Mouse (Mus musculus): ENCODE results near the gene Mrpl12. TPM values are rescaled to one million over a fixed set of nuclear protein-coding genes. Genes with fewer than 3 reads are reported as not detected.

The Mrpl12 gene
- 104 and 108 TPM in 2 replicates for polyA plus RNA-seq (2016; fragmentation: Nextera tagmentation; extraction: Ambion mirVana)

- H3K9ac ChIP-seq, result peak within 1 kb of the TSS; percentile 92
- H3K36me3 ChIP-seq, result peaks cover 72% of the 10 kb centered on the region
- no peaks in the 10 kb centered on the region for H3K27me3 ChIP-seq
- H3K9me3 ChIP-seq (replicated peaks), result no peaks in the 10 kb centered on the region
- ATAC-seq (ENCODE audit: low FRiP score), result peak; percentile 96
- H3K27ac ChIP-seq, result peak within 1 kb of the TSS; percentile 89
- peaks cover 19% of the 10 kb centered on the region for H3K4me1 ChIP-seq
- under 1% methylated on average over 60 of the region's 60 CpGs for WGBS
- peak within 1 kb of the TSS; percentile 97 for H3K4me3 ChIP-seq
- H3K4me2 ChIP-seq (replicated peaks), result peak within 1 kb of the TSS; percentile 93
These were observed at the start of gene Mrpl12 for GRCm38 (mm10) chr11:120484265-120484981. TSS of gene Mrpl12 (plus strand) at chr11:120484613.

- peaks cover 14% of the 10 kb centered on the region for H3K4me1 ChIP-seq
- peak within 1 kb of the TSS; percentile 86 for H3K27ac ChIP-seq
- peak within 1 kb of the TSS; percentile 100 for H3K4me3 ChIP-seq
- peak; percentile 83 for ATAC-seq (ENCODE audit: low FRiP score)
- no peaks in the 10 kb centered on the region for H3K9me3 ChIP-seq (replicated peaks)
- H3K36me3 ChIP-seq, result peaks cover 19% of the 10 kb centered on the region
- H3K9ac ChIP-seq, result peak within 1 kb of the TSS; percentile 98
- H3K27me3 ChIP-seq, result no peaks in the 10 kb centered on the region
- under 1% methylated on average over 60 of the region's 77 CpGs for WGBS
- H3K4me2 ChIP-seq (replicated peaks), result peak within 1 kb of the TSS; percentile 93
These were observed 47.1 kb upstream of the Mrpl12 start, which contains the start of gene Nploc4 for GRCm38 (mm10) chr11:120437152-120437856. TSS of gene Nploc4 (minus strand) at chr11:120437708.

- Histone ChIP-seq H3K4me2 (replicated peaks) (peak overlapping the region; percentile 93), H3K4me1 (peaks cover 14% of the 10 kb centered on the region), H3K4me3 (peak overlapping the region; percentile 100), H3K36me3 (peaks cover 13% of the 10 kb centered on the region; the same call in 1 of the 2 replicates), H3K9ac (peak overlapping the region; percentile 98), H3K27me3 (no peaks in the 10 kb centered on the region), H3K27ac (no peak overlapping the region), H3K9me3 (replicated peaks) (no peaks in the 10 kb centered on the region)
- WGBS, result 28% methylated on average over 12 of the region's 12 CpGs
- no peak for ATAC-seq (ENCODE audit: low FRiP score)
These were observed 46.5 kb upstream of the Mrpl12 start for GRCm38 (mm10) chr11:120437857-120438385.

- no peak for ATAC-seq (ENCODE audit: low FRiP score)
- Histone ChIP-seq H3K4me2 (replicated peaks) (no peak within 1 kb of the TSS), H3K9ac (no peak within 1 kb of the TSS; the same call in 1 of the 2 replicates), H3K4me3 (no peak within 1 kb of the TSS), H3K9me3 (replicated peaks) (no peaks in the 10 kb centered on the region), H3K27me3 (no peaks in the 10 kb centered on the region), H3K27ac (no peak within 1 kb of the TSS), H3K4me1 (no peaks in the 10 kb centered on the region), H3K36me3 (no peaks in the 10 kb centered on the region)
- WGBS, result 95% methylated on average over 3 of the region's 3 CpGs
These were observed 42.1 kb upstream of the Mrpl12 start, which contains the start of gene Tspan10 for GRCm38 (mm10) chr11:120442344-120442743. TSS of gene Tspan10 (plus strand) at chr11:120442644.

- H3K36me3 ChIP-seq, result no peaks in the 10 kb centered on the region
- no peak overlapping the region; the same call in 1 of the 2 replicates for H3K9ac ChIP-seq
- no peaks in the 10 kb centered on the region for H3K4me1 ChIP-seq
- H3K27ac ChIP-seq, result no peak overlapping the region
- H3K4me3 ChIP-seq, result no peak overlapping the region
- H3K27me3 ChIP-seq, result no peaks in the 10 kb centered on the region
- WGBS, result 88% methylated on average over 3 of the region's 3 CpGs
- no peak overlapping the region for H3K4me2 ChIP-seq (replicated peaks)
- H3K9me3 ChIP-seq (replicated peaks), result no peaks in the 10 kb centered on the region
- no peak for ATAC-seq (ENCODE audit: low FRiP score)
These were observed 41.6 kb upstream of the Mrpl12 start for GRCm38 (mm10) chr11:120442765-120443280.

GRCm38 (mm10) chr11:120444106-120444505, 40.3 kb upstream of the Mrpl12 start:
- no peaks in the 10 kb centered on the region for H3K36me3 ChIP-seq
- no peaks in the 10 kb centered on the region for H3K4me1 ChIP-seq
- no peaks in the 10 kb centered on the region for H3K9me3 ChIP-seq (replicated peaks)
- no peaks in the 10 kb centered on the region for H3K27me3 ChIP-seq
- H3K4me3 ChIP-seq, result no peak overlapping the region
- no peak overlapping the region for H3K27ac ChIP-seq
- H3K9ac ChIP-seq, result no peak overlapping the region
- no peak for ATAC-seq (ENCODE audit: low FRiP score)
- WGBS, result 75% methylated on average over 6 of the region's 6 CpGs
- H3K4me2 ChIP-seq (replicated peaks), result no peak overlapping the region

GRCm38 (mm10) chr11:120445475-120445874, 38.9 kb upstream of the Mrpl12 start:
- H3K9ac ChIP-seq, result no peak overlapping the region

GRCm38 (mm10) chr11:120447179-120447578, 37.2 kb upstream of the Mrpl12 start:
- 82% methylated on average over 7 of the region's 7 CpGs for WGBS
- H3K9me3 ChIP-seq (replicated peaks), result no peaks in the 10 kb centered on the region
- no peak overlapping the region for H3K9ac ChIP-seq
- no peak overlapping the region for H3K27ac ChIP-seq
- no peak overlapping the region for H3K4me3 ChIP-seq
- no peaks in the 10 kb centered on the region for H3K27me3 ChIP-seq
- no peak overlapping the region for H3K4me2 ChIP-seq (replicated peaks)
- H3K36me3 ChIP-seq, result no peaks in the 10 kb centered on the region
- H3K4me1 ChIP-seq, result no peaks in the 10 kb centered on the region
- ATAC-seq (ENCODE audit: low FRiP score), result no peak

More at GRCm38 (mm10) chr11:120445475-120445874, 38.9 kb upstream of the Mrpl12 start:
- no peak overlapping the region for H3K4me3 ChIP-seq
- H3K4me1 ChIP-seq, result no peaks in the 10 kb centered on the region
- no peak overlapping the region for H3K4me2 ChIP-seq (replicated peaks)
- H3K27me3 ChIP-seq, result no peaks in the 10 kb centered on the region
- H3K36me3 ChIP-seq, result no peaks in the 10 kb centered on the region
- no peak overlapping the region for H3K27ac ChIP-seq
- H3K9me3 ChIP-seq (replicated peaks), result no peaks in the 10 kb centered on the region
- ATAC-seq (ENCODE audit: low FRiP score), result no peak
- WGBS, result 84% methylated on average over 3 of the region's 3 CpGs

GRCm38 (mm10) chr11:120452246-120452645, 32.2 kb upstream of the Mrpl12 start:
- Histone ChIP-seq H3K4me3 (no peak overlapping the region), H3K27me3 (no peaks in the 10 kb centered on the region), H3K4me2 (replicated peaks) (no peak overlapping the region), H3K4me1 (peaks cover 7% of the 10 kb centered on the region), H3K36me3 (no peaks in the 10 kb centered on the region; the same call in 1 of the 2 replicates), H3K9ac (no peak overlapping the region), H3K9me3 (replicated peaks) (no peaks in the 10 kb centered on the region), H3K27ac (no peak overlapping the region)
- WGBS, result 72% methylated on average over 3 of the region's 3 CpGs
- ATAC-seq (ENCODE audit: low FRiP score), result no peak

- H3K27me3 ChIP-seq, result no peaks in the 10 kb centered on the region
- no peaks in the 10 kb centered on the region; the same call in 1 of the 2 replicates for H3K36me3 ChIP-seq
- peaks cover 10% of the 10 kb centered on the region for H3K4me1 ChIP-seq
- ATAC-seq (ENCODE audit: low FRiP score), result no peak
- no peak within 1 kb of the TSS for H3K4me3 ChIP-seq
- 92% methylated on average over 4 of the region's 4 CpGs for WGBS
- no peak within 1 kb of the TSS for H3K4me2 ChIP-seq (replicated peaks)
- H3K9ac ChIP-seq, result no peak within 1 kb of the TSS
- H3K27ac ChIP-seq, result no peak within 1 kb of the TSS
- no peaks in the 10 kb centered on the region for H3K9me3 ChIP-seq (replicated peaks)
These were observed 31.1 kb upstream of the Mrpl12 start, which contains the start of gene Pde6g for GRCm38 (mm10) chr11:120453306-120453705. TSS of gene Pde6g (minus strand) at chr11:120453500.

- no peak overlapping the region for H3K27ac ChIP-seq
- no peaks in the 10 kb centered on the region for H3K9me3 ChIP-seq (replicated peaks)
- WGBS, result 92% methylated on average over 4 of the region's 4 CpGs
- H3K27me3 ChIP-seq, result no peaks in the 10 kb centered on the region
- H3K4me3 ChIP-seq, result no peak overlapping the region
- H3K4me1 ChIP-seq, result peaks cover 20% of the 10 kb centered on the region
- no peak overlapping the region for H3K9ac ChIP-seq
- ATAC-seq (ENCODE audit: low FRiP score), result no peak
- H3K4me2 ChIP-seq (replicated peaks), result no peak overlapping the region
- H3K36me3 ChIP-seq, result peaks cover 8% of the 10 kb centered on the region
These were observed 29.4 kb upstream of the Mrpl12 start for GRCm38 (mm10) chr11:120454965-120455364.

GRCm38 (mm10) chr11:120455413-120455812, 29.0 kb upstream of the Mrpl12 start:
- Histone ChIP-seq H3K9ac (no peak overlapping the region), H3K4me3 (no peak overlapping the region), H3K27ac (no peak overlapping the region), H3K4me2 (replicated peaks) (no peak overlapping the region), H3K4me1 (peaks cover 20% of the 10 kb centered on the region), H3K27me3 (no peaks in the 10 kb centered on the region), H3K36me3 (peaks cover 11% of the 10 kb centered on the region), H3K9me3 (replicated peaks) (no peaks in the 10 kb centered on the region)
- 96% methylated on average over 7 of the region's 7 CpGs for WGBS
- ATAC-seq (ENCODE audit: low FRiP score), result no peak

All from hindbrain, embryonic 12.5 days (tissue).